Mouse (Mus musculus): ENCODE measurements at regions not wholly inside any gene's neighbourhood (a gene's known extent, or its start where the extent isn't known, plus 50 kb on each side); places are given as distances from the start of the nearest gene placed in this dataset.

GRCm38 (mm10) chr12:51196289-51196688 is 151.6 kb upstream of the G2e3 start:
- Histone ChIP-seq H3K4me3 (ENCODE audit: insufficient read depth, low read depth, low read length) (no peak overlapping the region), H3K27ac (ENCODE audit: insufficient read depth, low read depth, low read length) (no peak overlapping the region), H3K4me1 (ENCODE audit: control insufficient read depth, insufficient read depth, low read length) (peaks cover 3% of the 10 kb centered on the region; the same call in 1 of the 2 replicates), H3K27me3 (replicated peaks; ENCODE audit: control insufficient read depth, insufficient read depth, low read length) (no peaks in the 10 kb centered on the region), H3K36me3 (ENCODE audit: control insufficient read depth, insufficient read depth, low read length) (no peaks in the 10 kb centered on the region)
- WGBS = 50% methylated on average over 5 of the region's 5 CpGs
- peak; percentile 36 for DNase-seq
- TF ChIP-seq POLR2A (IDR thresholded peaks at IDR 0.05; ENCODE audit: low read depth, low read length) (no peak), CTCF (conservative IDR thresholded peaks at IDR 0.05; ENCODE audit: insufficient read depth, insufficient read length, low read depth, low read length) (no peak)

GRCm38 (mm10) chr12:51195136-51195535 is 152.7 kb upstream of the G2e3 start:
- WGBS = 62% methylated on average over 8 of the region's 8 CpGs

GRCm38 (mm10) chr12:51190754-51191153 is 157.1 kb upstream of the G2e3 start:
- no peak for DNase-seq
- no peak for TF ChIP-seq CTCF (conservative IDR thresholded peaks at IDR 0.05; ENCODE audit: insufficient read depth, insufficient read length, low read depth, low read length)
- no peak for TF ChIP-seq POLR2A (IDR thresholded peaks at IDR 0.05; ENCODE audit: low read depth, low read length)
- WGBS = 39% methylated on average over 1 of the region's 1 CpGs

More at GRCm38 (mm10) chr12:51195136-51195535, 152.7 kb upstream of the G2e3 start:
- no peak for DNase-seq
- Histone ChIP-seq H3K36me3 (ENCODE audit: control insufficient read depth, insufficient read depth, low read length) (no peaks in the 10 kb centered on the region), H3K4me1 (ENCODE audit: control insufficient read depth, insufficient read depth, low read length) (peaks cover 3% of the 10 kb centered on the region; the same call in 1 of the 2 replicates), H3K4me3 (ENCODE audit: insufficient read depth, low read depth, low read length) (no peak overlapping the region), H3K27me3 (replicated peaks; ENCODE audit: control insufficient read depth, insufficient read depth, low read length) (no peaks in the 10 kb centered on the region), H3K27ac (ENCODE audit: insufficient read depth, low read depth, low read length) (no peak overlapping the region)
- TF ChIP-seq CTCF (conservative IDR thresholded peaks at IDR 0.05; ENCODE audit: insufficient read depth, insufficient read length, low read depth, low read length) (no peak), POLR2A (IDR thresholded peaks at IDR 0.05; ENCODE audit: low read depth, low read length) (no peak)

GRCm38 (mm10) chr12:51190186-51190585 is 157.7 kb upstream of the G2e3 start:
- Histone ChIP-seq H3K4me3 (ENCODE audit: insufficient read depth, low read depth, low read length) (no peak overlapping the region), H3K36me3 (ENCODE audit: control insufficient read depth, insufficient read depth, low read length) (no peaks in the 10 kb centered on the region), H3K27me3 (replicated peaks; ENCODE audit: control insufficient read depth, insufficient read depth, low read length) (no peaks in the 10 kb centered on the region), H3K27ac (ENCODE audit: insufficient read depth, low read depth, low read length) (no peak overlapping the region), H3K4me1 (ENCODE audit: control insufficient read depth, insufficient read depth, low read length) (no peaks in the 10 kb centered on the region)
- TF ChIP-seq POLR2A (IDR thresholded peaks at IDR 0.05; ENCODE audit: low read depth, low read length) (no peak), CTCF (conservative IDR thresholded peaks at IDR 0.05; ENCODE audit: insufficient read depth, insufficient read length, low read depth, low read length) (no peak)
- no peak for DNase-seq
- WGBS = 61% methylated on average over 5 of the region's 5 CpGs

More at GRCm38 (mm10) chr12:51190754-51191153, 157.1 kb upstream of the G2e3 start:
- no peak overlapping the region for H3K4me3 ChIP-seq (ENCODE audit: insufficient read depth, low read depth, low read length)
- no peaks in the 10 kb centered on the region for H3K4me1 ChIP-seq (ENCODE audit: control insufficient read depth, insufficient read depth, low read length)
- no peak overlapping the region for H3K27ac ChIP-seq (ENCODE audit: insufficient read depth, low read depth, low read length)
- H3K27me3 ChIP-seq (replicated peaks; ENCODE audit: control insufficient read depth, insufficient read depth, low read length) = no peaks in the 10 kb centered on the region
- no peaks in the 10 kb centered on the region for H3K36me3 ChIP-seq (ENCODE audit: control insufficient read depth, insufficient read depth, low read length)

GRCm38 (mm10) chr12:51188229-51188628 is 159.6 kb upstream of the G2e3 start:
- Histone ChIP-seq H3K27ac (ENCODE audit: insufficient read depth, low read depth, low read length) (no peak overlapping the region), H3K4me3 (ENCODE audit: insufficient read depth, low read depth, low read length) (no peak overlapping the region), H3K36me3 (ENCODE audit: control insufficient read depth, insufficient read depth, low read length) (no peaks in the 10 kb centered on the region), H3K4me1 (ENCODE audit: control insufficient read depth, insufficient read depth, low read length) (no peaks in the 10 kb centered on the region), H3K27me3 (replicated peaks; ENCODE audit: control insufficient read depth, insufficient read depth, low read length) (no peaks in the 10 kb centered on the region)
- peak; percentile 52 for DNase-seq
- TF ChIP-seq POLR2A (IDR thresholded peaks at IDR 0.05; ENCODE audit: low read depth, low read length) (no peak), CTCF (conservative IDR thresholded peaks at IDR 0.05; ENCODE audit: insufficient read depth, insufficient read length, low read depth, low read length) (peak; percentile 34)

GRCm38 (mm10) chr12:51187726-51188125 is 160.1 kb upstream of the G2e3 start:
- Histone ChIP-seq H3K4me1 (ENCODE audit: control insufficient read depth, insufficient read depth, low read length) (no peaks in the 10 kb centered on the region), H3K27ac (ENCODE audit: insufficient read depth, low read depth, low read length) (no peak overlapping the region), H3K4me3 (ENCODE audit: insufficient read depth, low read depth, low read length) (no peak overlapping the region), H3K36me3 (ENCODE audit: control insufficient read depth, insufficient read depth, low read length) (no peaks in the 10 kb centered on the region), H3K27me3 (replicated peaks; ENCODE audit: control insufficient read depth, insufficient read depth, low read length) (no peaks in the 10 kb centered on the region)
- WGBS = 46% methylated on average over 6 of the region's 6 CpGs
- DNase-seq = no peak
- TF ChIP-seq POLR2A (IDR thresholded peaks at IDR 0.05; ENCODE audit: low read depth, low read length) (no peak), CTCF (conservative IDR thresholded peaks at IDR 0.05; ENCODE audit: insufficient read depth, insufficient read length, low read depth, low read length) (no peak)

GRCm38 (mm10) chr12:51185751-51186150 is 162.1 kb upstream of the G2e3 start:
- H3K4me3 ChIP-seq (ENCODE audit: insufficient read depth, low read depth, low read length) = no peak overlapping the region
- H3K36me3 ChIP-seq (ENCODE audit: control insufficient read depth, insufficient read depth, low read length) = no peaks in the 10 kb centered on the region
- no peaks in the 10 kb centered on the region for H3K27me3 ChIP-seq (replicated peaks; ENCODE audit: control insufficient read depth, insufficient read depth, low read length)
- H3K27ac ChIP-seq (ENCODE audit: insufficient read depth, low read depth, low read length) = no peak overlapping the region
- 94% methylated on average over 8 of the region's 8 CpGs for WGBS
- DNase-seq = no peak
- TF ChIP-seq CTCF (conservative IDR thresholded peaks at IDR 0.05; ENCODE audit: insufficient read depth, insufficient read length, low read depth, low read length) (no peak), POLR2A (IDR thresholded peaks at IDR 0.05; ENCODE audit: low read depth, low read length) (no peak)
- H3K4me1 ChIP-seq (ENCODE audit: control insufficient read depth, insufficient read depth, low read length) = no peaks in the 10 kb centered on the region

All from kidney, adult 2 months (tissue).